Mouse (Mus musculus) liver, embryonic 11.5 days (tissue): ENCODE data around the gene Abi3. TPM values are rescaled to one million over a fixed set of nuclear protein-coding genes. Genes with fewer than 3 reads are reported as not detected.

Experiments
- ATAC-seq: fragments of 200-750 bp; cut with Nextera tagmentation; replicated peaks from 2 replicates; pipeline ENCODE4 v1.8.0; 2017; ENCODE audit warnings: moderate number of reproducible peaks, mild to moderate bottlenecking, moderate TSS enrichment, moderate library complexity; ENCODE audit not compliant: low FRiP score
- DNase-seq: peaks from one replicate; pipeline ENCODE4 v3.0.0-alpha.2; 2017; ENCODE audit warnings: low spot score
- H3K27ac ChIP-seq: fragments of 300-500 bp; sonication (generic); 2 replicates; pipeline ENCODE4 v1.5.1; 2014; ENCODE audit warnings: mild to moderate bottlenecking, low read depth, low read length, control low read depth
- H3K27me3 ChIP-seq: fragments of 300-500 bp; sonication (generic); replicated peaks from 2 replicates; pipeline ENCODE4 v1.6.1; 2014; ENCODE audit warnings: low read length, mixed read lengths; ENCODE audit not compliant: control insufficient read depth, insufficient read depth
- H3K36me3 ChIP-seq: fragments of 300-500 bp; sonication (generic); 2 replicates; pipeline ENCODE4 v1.6.1; 2014; ENCODE audit warnings: mild to moderate bottlenecking, low read length, moderate library complexity, mixed read lengths; ENCODE audit not compliant: control insufficient read depth, insufficient read depth
- H3K4me1 ChIP-seq: fragments of 300-500 bp; sonication (generic); replicated peaks from 2 replicates; pipeline ENCODE4 v1.6.1; 2014; ENCODE audit warnings: low read length, mixed read lengths; ENCODE audit not compliant: control insufficient read depth, insufficient read depth
- H3K4me2 ChIP-seq: fragments of 300-500 bp; sonication (generic); 2 replicates; pipeline ENCODE4 v1.6.1; 2014; ENCODE audit warnings: mild to moderate bottlenecking, control low read depth, moderate library complexity
- H3K4me3 ChIP-seq: fragments of 300-500 bp; sonication (generic); 2 replicates; pipeline ENCODE4 v1.5.1; 2014; ENCODE audit warnings: low read depth, low read length, control low read depth
- H3K9ac ChIP-seq: fragments of 300-500 bp; sonication (generic); 2 replicates; pipeline ENCODE4 v1.6.1; 2014; ENCODE audit warnings: low read depth, low read length, control low read depth
- H3K9me3 ChIP-seq: fragments of 300-500 bp; sonication (generic); 2 replicates; pipeline ENCODE4 v1.6.1; 2016; ENCODE audit warnings: low read length, inconsistent platforms, mixed read lengths; ENCODE audit not compliant: control insufficient read depth
- WGBS: fragments of 180-500 bp; shearing (Covaris S2); extraction: QIAGEN DNeasy Blood & Tissue Kit; methylation state at CpG from one replicate; pipeline ENCODE4 v1.1.7; 2014; 5-methylcytosine and 5-hydroxymethylcytosine counted together
- polyA plus RNA-seq: library from polyadenylated mRNA; unstranded; fragments of >200 nt; fragmentation: Nextera tagmentation; extraction: Ambion mirVana; gene quantifications from 2 replicates; pipeline ENCODE4 v1.2.1, GENCODE M21; 2014

Abi3 gene
- polyA plus RNA-seq, 1 experiment from 2014 or later: 6.4 TPM

- peak overlapping the region; percentile 91 for H3K9ac ChIP-seq
These were observed 17.8 kb upstream of the Abi3 start for GRCm38 (mm10) chr11:95860071-95860490.

GRCm38 (mm10) chr11:95859468-95859855, 17.2 kb upstream of the Abi3 start:
- under 1% methylated on average over 35 of the region's 35 CpGs for WGBS
- peak overlapping the region; percentile 91 for H3K9ac ChIP-seq
- peak overlapping the region; percentile 73 for H3K4me3 ChIP-seq
- no peaks in the 10 kb centered on the region for H3K27me3 ChIP-seq
- H3K27ac ChIP-seq: peak overlapping the region; percentile 99
- DNase-seq (peak; percentile 83), ATAC-seq (peak; percentile 61)
- H3K9me3 ChIP-seq: no peaks in the 10 kb centered on the region
- H3K36me3 ChIP-seq: no peaks in the 10 kb centered on the region
- H3K4me1 ChIP-seq: peaks cover 17% of the 10 kb centered on the region
- peak overlapping the region; percentile 95 for H3K4me2 ChIP-seq

More at GRCm38 (mm10) chr11:95860071-95860490, 17.8 kb upstream of the Abi3 start:
- no peaks in the 10 kb centered on the region for H3K9me3 ChIP-seq
- no peaks in the 10 kb centered on the region for H3K36me3 ChIP-seq
- peak overlapping the region; percentile 73 for H3K4me3 ChIP-seq
- peak; percentile 64 for ATAC-seq
- peak overlapping the region; percentile 95 for H3K4me2 ChIP-seq
- H3K4me1 ChIP-seq: peaks cover 17% of the 10 kb centered on the region
- H3K27ac ChIP-seq: peak overlapping the region; percentile 99
- WGBS: 12% methylated on average over 3 of the region's 3 CpGs
- H3K27me3 ChIP-seq: no peaks in the 10 kb centered on the region
- no peak for DNase-seq

GRCm38 (mm10) chr11:95858528-95859467, 16.5 kb upstream of the Abi3 start:
- under 1% methylated on average over 58 of the region's 58 CpGs for WGBS
- Histone ChIP-seq H3K9me3 (no peaks in the 10 kb centered on the region), H3K4me2 (peak overlapping the region; percentile 95), H3K36me3 (no peaks in the 10 kb centered on the region), H3K4me1 (peaks cover 17% of the 10 kb centered on the region), H3K27ac (peak overlapping the region; percentile 99), H3K27me3 (no peaks in the 10 kb centered on the region), H3K4me3 (peak overlapping the region; percentile 73), H3K9ac (peak overlapping the region; percentile 91)
- ATAC-seq (peak; percentile 95), DNase-seq (peak; percentile 95)

GRCm38 (mm10) chr11:95857716-95858527, 15.6 kb upstream of the Abi3 start:
- H3K4me3 ChIP-seq: peak overlapping the region; percentile 73
- H3K27ac ChIP-seq: peak overlapping the region; percentile 99
- H3K9me3 ChIP-seq: no peaks in the 10 kb centered on the region
- no peak for ATAC-seq
- 28% methylated on average over 21 of the region's 21 CpGs for WGBS
- H3K4me2 ChIP-seq: peak overlapping the region; percentile 95
- H3K36me3 ChIP-seq: no peaks in the 10 kb centered on the region
- H3K9ac ChIP-seq: peak overlapping the region; percentile 77
- no peaks in the 10 kb centered on the region for H3K27me3 ChIP-seq
- H3K4me1 ChIP-seq: peaks cover 17% of the 10 kb centered on the region
- DNase-seq: no peak

GRCm38 (mm10) chr11:95857306-95857705, 15.0 kb upstream of the Abi3 start:
- WGBS: 73% methylated on average over 4 of the region's 4 CpGs

GRCm38 (mm10) chr11:95853684-95854083, 11.4 kb upstream of the Abi3 start:
- no peaks in the 10 kb centered on the region for H3K9me3 ChIP-seq
- H3K36me3 ChIP-seq: no peaks in the 10 kb centered on the region
- no peak overlapping the region for H3K4me3 ChIP-seq
- H3K27me3 ChIP-seq: 0 out of 2 replicates have a peak, but pooled peaks cover 4% of the 10 kb centered on the region
- H3K27ac ChIP-seq: no peak overlapping the region
- H3K4me1 ChIP-seq: peaks cover 4% of the 10 kb centered on the region; the same call in 1 of the 2 replicates
- 44% methylated on average over 5 of the region's 5 CpGs for WGBS
- H3K9ac ChIP-seq: no peak overlapping the region
- ATAC-seq: no peak
- no peak overlapping the region; the same call in 1 of the 2 replicates for H3K4me2 ChIP-seq
- no peak for DNase-seq

More at GRCm38 (mm10) chr11:95857306-95857705, 15.0 kb upstream of the Abi3 start:
- Histone ChIP-seq H3K9me3 (no peaks in the 10 kb centered on the region), H3K4me2 (no peak overlapping the region), H3K9ac (no peak overlapping the region), H3K27me3 (0 out of 2 replicates have a peak, but pooled peaks cover 1% of the 10 kb centered on the region), H3K27ac (no peak overlapping the region), H3K36me3 (no peaks in the 10 kb centered on the region), H3K4me1 (peaks cover 17% of the 10 kb centered on the region), H3K4me3 (no peak overlapping the region)
- ATAC-seq (no peak), DNase-seq (no peak)

GRCm38 (mm10) chr11:95850898-95851297, 8.6 kb upstream of the Abi3 start:
- Histone ChIP-seq H3K9me3 (no peaks in the 10 kb centered on the region), H3K27ac (no peak overlapping the region), H3K4me1 (no peaks in the 10 kb centered on the region), H3K27me3 (0 out of 2 replicates have a peak, but pooled peaks cover 4% of the 10 kb centered on the region), H3K36me3 (no peaks in the 10 kb centered on the region), H3K4me3 (no peak overlapping the region), H3K4me2 (no peak overlapping the region), H3K9ac (no peak overlapping the region)
- ATAC-seq: no peak
- 75% methylated on average over 2 of the region's 2 CpGs for whole genome bisulfite sequencing
- no peak for DNase-seq

- Histone ChIP-seq H3K4me1 (peaks cover 24% of the 10 kb centered on the region), H3K4me2 (peak overlapping the region; percentile 5; the same call in 1 of the 2 replicates), H3K9ac (no peak overlapping the region), H3K27me3 (peaks cover 5% of the 10 kb centered on the region; the same call in 1 of the 2 replicates), H3K9me3 (no peaks in the 10 kb centered on the region), H3K4me3 (no peak overlapping the region), H3K36me3 (no peaks in the 10 kb centered on the region), H3K27ac (no peak overlapping the region)
- DNase-seq: no peak
- WGBS: 52% methylated on average over 4 of the region's 4 CpGs
- no peak for ATAC-seq
These were observed 2.7 kb upstream of the Abi3 start for GRCm38 (mm10) chr11:95844935-95845334.
